Mouse (Mus musculus) liver, embryonic 14.5 days (tissue): ENCODE measurements around the gene Prr14. TPM values are rescaled to one million over a fixed set of nuclear protein-coding genes. Genes with fewer than 3 reads are reported as not detected.
"Not testable (repeated sequence)": the region's sequence is repeated elsewhere in the genome, so short reads cannot be mapped to it uniquely, and the experiment has no call there.

ENCODE experiments used
- ATAC-seq: fragments of 200-750 bp; cut with Nextera tagmentation; 2 replicates; pipeline ENCODE4 v1.8.0; 2017; ENCODE audit warnings: moderate number of reproducible peaks, mild to moderate bottlenecking, moderate library complexity; ENCODE audit not compliant: insufficient read depth
- DNase-seq, 3 experiments: peaks; one replicate each; pipeline ENCODE4 v3.0.0-alpha.2; 2012 to 2013; ENCODE audit warnings: low read depth in 3 of 3, low spot score in 3 of 3
- H3K27ac ChIP-seq: fragments of 300-500 bp; sonication (generic); 2 replicates; pipeline ENCODE4 v1.5.1; 2014; ENCODE audit warnings: moderate library complexity, mild to moderate bottlenecking, control low read depth, inconsistent platforms
- H3K27me3 ChIP-seq: fragments of 300-500 bp; sonication (generic); 2 replicates; pipeline ENCODE4 v1.6.1; 2014; ENCODE audit warnings: mild to moderate bottlenecking, low read length, moderate library complexity; ENCODE audit not compliant: control insufficient read depth, insufficient read depth
- H3K36me3 ChIP-seq: fragments of 300-500 bp; sonication (generic); replicated peaks from 2 replicates; pipeline ENCODE4 v1.6.1; 2014; ENCODE audit warnings: low read depth; ENCODE audit not compliant: control insufficient read depth, insufficient read depth
- H3K4me1 ChIP-seq, 2 experiments: fragments of 200-500 bp in 1 of 2; fragments of 300-500 bp in 1 of 2; sonication (generic) in 1 of 2; replicated peaks; 2 replicates each; pipeline ENCODE4 v1.6.1; 2012 to 2014; ENCODE audit warnings: antibody characterized with exemption in 1 of 2, inconsistent platforms in 1 of 2, low read length in 1 of 2; ENCODE audit not compliant: control insufficient read depth in 2 of 2, insufficient read depth in 2 of 2
- H3K4me2 ChIP-seq: fragments of 300-500 bp; sonication (generic); 2 replicates; pipeline ENCODE4 v1.6.1; 2014; ENCODE audit warnings: low read depth, mild to moderate bottlenecking, control low read depth, moderate library complexity
- H3K4me3 ChIP-seq, 2 experiments: fragments of 200-500 bp in 1 of 2; fragments of 300-500 bp in 1 of 2; sonication (generic) in 1 of 2; 2 replicates each; pipeline ENCODE4 v1.5.1; 2012 to 2014; ENCODE audit warnings: low read depth in 2 of 2, low read length in 2 of 2, mild to moderate bottlenecking in 2 of 2, control low read depth in 1 of 2, inconsistent platforms in 1 of 2, moderate library complexity in 1 of 2; ENCODE audit not compliant: insufficient read depth in 1 of 2
- H3K9ac ChIP-seq: fragments of 300-500 bp; sonication (generic); replicated peaks from 2 replicates; pipeline ENCODE4 v1.6.1; 2014; ENCODE audit warnings: mild to moderate bottlenecking, control low read depth, moderate library complexity
- H3K9me3 ChIP-seq: fragments of 300-500 bp; sonication (generic); 2 replicates; pipeline ENCODE4 v1.6.1; 2016; ENCODE audit warnings: low read length, mixed read lengths; ENCODE audit not compliant: control insufficient read depth
- CTCF ChIP-seq: IDR thresholded peaks from 2 replicates; pipeline ENCODE4 v1.5.1; 2016; ENCODE audit warnings: antibody characterized with exemption, low read depth, control low read depth
- EP300 ChIP-seq: IDR thresholded peaks from 2 replicates; pipeline ENCODE4 v1.6.1; 2016; ENCODE audit warnings: antibody characterized with exemption, low read depth
- WGBS: fragments of 180-500 bp; shearing (Covaris S2); extraction: QIAGEN DNeasy Blood & Tissue Kit; methylation state at CpG from one replicate; pipeline ENCODE4 v1.1.7; 2014; ENCODE audit not compliant: insufficient replicate concordance; 5-methylcytosine and 5-hydroxymethylcytosine counted together
- polyA plus RNA-seq, 2 experiments: library from polyadenylated mRNA; depleted of rRNA in 1 of 2; stranded (reverse) in 1 of 2; unstranded in 1 of 2; fragments of >200 nt; fragmentation: Nextera tagmentation in 1 of 2; extraction: Ambion mirVana in 1 of 2; gene quantifications; 2 replicates each; pipeline versions ENCODE4 v1.2.1 to v1.2.3; 2012 to 2014

Gene Prr14
- polyA plus RNA-seq, 2 experiments = 20.3 to 21.2 TPM

- peak; percentile 90 for ATAC-seq
- peak; percentile 97 to 98 (median 98) for DNase-seq
- H3K36me3 ChIP-seq = peaks cover 9% of the 10 kb centered on the region
- WGBS = under 1% methylated on average over 54 of the region's 54 CpGs
- peak within 1 kb of the TSS; percentile 71 for H3K4me2 ChIP-seq
- peak within 1 kb of the TSS; percentile 79 to 82 for H3K4me3 ChIP-seq
- peak within 1 kb of the TSS; percentile 90 for H3K27ac ChIP-seq
- H3K4me1 ChIP-seq = peaks cover 14 to 16% of the 10 kb centered on the region in 2 experiments
- no peaks in the 10 kb centered on the region for H3K9me3 ChIP-seq
- TF ChIP-seq CTCF (peak; percentile 39; the same call in 1 of the 2 replicates), EP300 (peak; percentile 85)
- peak within 1 kb of the TSS; percentile 97 for H3K9ac ChIP-seq
- no peaks in the 10 kb centered on the region for H3K27me3 ChIP-seq
These were observed 10.7 kb upstream of the Prr14 start, which contains the start of gene Zfp689 for GRCm38 (mm10) chr7:127448521-127449300. TSS of gene Zfp689 (minus strand) at chr7:127449158.

- peak overlapping the region; percentile 97 for H3K9ac ChIP-seq
- H3K4me2 ChIP-seq = peak overlapping the region; percentile 71
- H3K4me1 ChIP-seq = peaks cover 14 to 16% of the 10 kb centered on the region in 2 experiments
- no peaks in the 10 kb centered on the region for H3K27me3 ChIP-seq
- WGBS = 72% methylated on average over 7 of the region's 7 CpGs
- no peak for ATAC-seq
- H3K9me3 ChIP-seq = no peaks in the 10 kb centered on the region
- no peak for DNase-seq
- no peaks in the 10 kb centered on the region; the same call in none of the 2 replicates for H3K36me3 ChIP-seq
- TF ChIP-seq EP300 = no peak
- no peak for TF ChIP-seq CTCF
- H3K27ac ChIP-seq = peak overlapping the region; percentile 73
- H3K4me3 ChIP-seq = peak overlapping the region; percentile 79 to 82; a peak in 3 of 4 replicates
These were observed 9.4 kb upstream of the Prr14 start for GRCm38 (mm10) chr7:127449966-127450365.

- no peak for ATAC-seq
- no peak overlapping the region for H3K4me2 ChIP-seq
- no peak for DNase-seq
- no peak overlapping the region for H3K27ac ChIP-seq
- TF ChIP-seq EP300 (no peak), CTCF (no peak)
- H3K27me3 ChIP-seq = no peaks in the 10 kb centered on the region
- H3K9me3 ChIP-seq = peaks cover 5% of the 10 kb centered on the region; the same call in 1 of the 2 replicates
- 87% methylated on average over 2 of the region's 2 CpGs for WGBS
- H3K4me1 ChIP-seq = peaks cover 10 to 11% of the 10 kb centered on the region in 2 experiments
- peaks cover 3% of the 10 kb centered on the region for H3K36me3 ChIP-seq
- H3K4me3 ChIP-seq = no peak overlapping the region
- no peak overlapping the region for H3K9ac ChIP-seq
These were observed 6.4 kb upstream of the Prr14 start for GRCm38 (mm10) chr7:127453056-127453455.

- no peak overlapping the region for H3K4me3 ChIP-seq
- no peak overlapping the region for H3K4me2 ChIP-seq
- TF ChIP-seq EP300 (no peak), CTCF (no peak)
- ATAC-seq (no peak), DNase-seq (no peak)
- no peak overlapping the region for H3K9ac ChIP-seq
- WGBS = 80% methylated on average over 7 of the region's 7 CpGs
- H3K9me3 ChIP-seq = peaks cover 5% of the 10 kb centered on the region; the same call in 1 of the 2 replicates
- no peaks in the 10 kb centered on the region for H3K27me3 ChIP-seq
- peaks cover 7% of the 10 kb centered on the region for H3K36me3 ChIP-seq
- peaks cover 14% of the 10 kb centered on the region in 2 experiments for H3K4me1 ChIP-seq
- no peak overlapping the region for H3K27ac ChIP-seq
These were observed 4.5 kb upstream of the Prr14 start for GRCm38 (mm10) chr7:127454905-127455304.

- H3K4me3 ChIP-seq, DNase-seq, H3K27me3 ChIP-seq, H3K4me2 ChIP-seq, H3K9ac ChIP-seq, H3K27ac ChIP-seq, H3K36me3 ChIP-seq, H3K9me3 ChIP-seq, H3K4me1 ChIP-seq: not testable (repeated sequence)
- WGBS = 77% methylated on average over 3 of the region's 3 CpGs
- ATAC-seq = 0 out of 2 replicates have a peak, but pooled peaks have one; percentile 5
These were observed 864 bp upstream of the Prr14 start for GRCm38 (mm10) chr7:127458371-127459122.
